Mouse (Mus musculus): ENCODE measurements around the gene Lrrc8e.

Lrrc8e gene

DNA sequence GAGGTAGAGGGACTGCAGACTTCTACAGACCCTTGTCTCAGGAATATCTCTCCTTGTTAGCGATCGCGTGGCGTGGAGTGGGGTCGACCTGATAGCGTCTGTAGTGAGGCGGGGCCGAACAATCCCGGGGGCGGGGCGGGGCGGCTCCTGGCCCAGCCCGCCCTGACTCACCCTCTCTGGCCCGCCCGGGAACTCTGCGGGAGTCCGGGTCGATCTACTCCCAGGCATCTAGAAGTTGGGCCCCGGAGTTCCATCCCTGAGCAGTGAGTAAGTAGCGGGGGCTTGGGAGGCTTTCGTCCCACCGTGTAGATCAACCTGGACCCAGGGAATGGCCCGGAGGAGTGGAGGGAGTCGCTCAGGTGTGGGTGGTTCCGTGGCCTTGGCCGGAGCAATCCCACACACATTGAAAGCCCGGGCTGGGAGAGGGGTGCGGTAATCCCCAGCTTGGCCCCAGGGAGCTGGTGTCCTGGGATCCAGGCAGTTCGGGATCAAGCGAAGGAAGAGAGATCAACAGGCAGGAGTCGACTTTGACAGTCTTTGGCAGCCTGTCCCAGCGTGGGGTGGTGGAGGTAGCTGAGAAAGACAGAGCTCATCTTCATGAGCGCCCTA, at the start of gene Lrrc8e:
Lrrc8e (plus strand) TSS at position 89 of the 609 bp plus-strand sequence.
- DNase-seq (ENCODE audit: low read depth), result no peak

DNA sequence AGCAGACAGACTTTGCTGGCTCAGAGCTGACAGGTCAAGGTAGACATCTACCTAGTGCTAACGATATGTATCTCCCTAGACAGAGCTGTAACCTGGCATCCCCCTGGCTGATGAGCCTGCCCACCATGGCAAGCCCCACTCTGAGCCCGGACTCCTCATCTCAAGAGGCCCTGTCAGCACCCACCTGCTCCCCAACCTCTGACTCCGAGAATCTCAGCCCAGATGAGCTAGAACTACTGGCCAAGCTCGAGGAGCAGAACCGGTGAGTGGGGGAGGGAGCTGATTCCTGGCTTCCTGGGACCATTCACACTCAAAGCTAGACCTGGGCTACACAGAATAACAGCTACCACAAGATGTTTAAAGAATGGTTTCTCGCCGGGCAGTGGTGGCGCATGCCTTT, 43.2 kb upstream of the Lrrc8e start:
- DNase-seq (ENCODE audit: low read depth), result no peak

DNA sequence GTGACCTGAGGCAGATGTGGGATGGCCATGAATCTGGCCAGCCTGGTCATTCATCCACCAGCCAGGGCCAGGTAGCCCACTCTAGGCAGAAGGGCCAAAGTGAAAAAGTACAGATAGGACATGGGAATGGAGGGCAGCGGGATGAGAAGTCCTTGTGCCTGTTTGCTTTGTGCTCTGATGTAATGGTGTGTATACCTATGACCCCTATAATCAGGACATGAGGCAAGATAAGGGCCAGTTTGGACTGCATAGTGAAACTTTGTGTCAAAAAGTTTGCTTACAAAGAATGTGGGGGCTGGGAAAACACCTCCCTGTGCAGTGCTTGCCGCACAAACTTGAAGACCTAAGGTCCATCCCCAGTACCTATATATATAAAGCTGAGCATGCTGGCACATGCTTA, 40.5 kb upstream of the Lrrc8e start:
- DNase-seq (ENCODE audit: low read depth), result no peak

DNA sequence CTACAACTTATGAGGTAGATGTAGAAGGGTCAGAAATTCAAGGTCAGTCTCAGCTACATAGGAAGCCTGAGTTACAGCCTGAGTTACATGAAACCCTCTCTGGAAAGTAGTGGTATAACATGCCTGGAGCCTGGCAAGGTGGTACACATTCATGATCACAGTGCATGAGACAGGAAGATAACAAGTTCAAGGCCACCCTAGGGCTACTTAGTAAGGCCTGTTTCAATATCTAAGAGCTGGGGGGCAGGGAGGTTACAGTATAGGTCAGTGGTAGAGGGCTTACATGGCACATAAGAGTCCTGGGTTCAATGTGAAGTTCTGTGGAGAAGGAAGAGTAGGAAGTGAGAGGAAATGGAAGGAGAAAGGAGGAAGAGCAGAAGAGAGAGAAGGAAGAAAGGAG, 38.0 kb upstream of the Lrrc8e start:
- DNase-seq (ENCODE audit: low read depth), result no peak

DNA sequence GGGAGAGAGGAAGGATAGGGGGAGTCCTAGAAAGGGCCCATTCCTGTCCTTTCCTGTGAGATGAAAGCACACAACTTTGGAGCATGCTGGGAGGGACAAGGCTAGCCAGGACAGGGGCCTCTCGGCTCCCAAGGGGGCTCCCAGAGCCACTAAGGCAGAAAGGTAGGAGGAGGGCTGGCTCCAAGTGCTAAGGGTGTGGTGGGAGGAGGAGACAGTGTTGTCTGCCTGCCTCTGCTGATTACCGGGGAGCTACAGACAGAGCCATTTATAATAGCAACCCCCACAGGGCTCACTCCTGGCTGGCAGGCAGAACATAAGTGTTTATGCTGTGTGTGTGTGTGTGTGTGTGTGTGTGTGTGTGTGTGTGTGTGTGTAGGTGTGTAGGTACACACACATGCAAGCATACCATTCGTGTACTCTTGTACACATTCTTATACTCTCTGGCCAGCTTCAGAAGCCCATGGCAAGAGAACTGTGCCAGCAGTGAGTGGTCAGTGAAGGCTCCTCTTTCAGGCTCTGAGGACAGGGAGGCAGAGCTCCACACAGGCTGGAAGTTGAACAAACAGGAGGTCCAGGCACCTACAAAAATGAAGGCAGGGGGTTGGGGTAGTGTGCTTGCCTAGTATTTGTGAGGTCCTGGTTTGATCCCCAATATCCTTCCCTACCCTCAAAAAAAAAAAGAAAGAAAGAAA, 37.5 kb upstream of the Lrrc8e start:
- DNase-seq (ENCODE audit: low read depth), result no peak

DNA sequence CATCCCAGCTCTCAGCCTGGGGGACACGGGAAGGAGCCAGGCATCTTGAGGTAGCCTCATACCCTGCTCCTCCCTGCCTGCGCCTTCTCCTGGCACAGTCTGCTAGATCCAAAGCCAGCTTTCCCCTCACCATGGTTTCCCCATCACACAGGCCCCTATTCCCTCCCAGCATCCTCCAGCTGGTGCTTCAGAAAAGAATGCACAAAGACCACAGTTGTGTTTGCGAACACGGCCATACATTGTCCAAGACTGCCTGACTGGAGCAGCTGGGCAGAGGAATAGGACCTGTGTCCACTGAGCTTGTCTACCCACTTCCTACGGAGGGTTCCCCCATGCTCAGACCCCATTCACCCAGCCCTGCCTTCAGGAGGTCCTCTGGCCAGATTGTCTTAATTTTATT, 34.3 kb upstream of the Lrrc8e start:
- no peak for DNase-seq (ENCODE audit: low read depth)

DNA sequence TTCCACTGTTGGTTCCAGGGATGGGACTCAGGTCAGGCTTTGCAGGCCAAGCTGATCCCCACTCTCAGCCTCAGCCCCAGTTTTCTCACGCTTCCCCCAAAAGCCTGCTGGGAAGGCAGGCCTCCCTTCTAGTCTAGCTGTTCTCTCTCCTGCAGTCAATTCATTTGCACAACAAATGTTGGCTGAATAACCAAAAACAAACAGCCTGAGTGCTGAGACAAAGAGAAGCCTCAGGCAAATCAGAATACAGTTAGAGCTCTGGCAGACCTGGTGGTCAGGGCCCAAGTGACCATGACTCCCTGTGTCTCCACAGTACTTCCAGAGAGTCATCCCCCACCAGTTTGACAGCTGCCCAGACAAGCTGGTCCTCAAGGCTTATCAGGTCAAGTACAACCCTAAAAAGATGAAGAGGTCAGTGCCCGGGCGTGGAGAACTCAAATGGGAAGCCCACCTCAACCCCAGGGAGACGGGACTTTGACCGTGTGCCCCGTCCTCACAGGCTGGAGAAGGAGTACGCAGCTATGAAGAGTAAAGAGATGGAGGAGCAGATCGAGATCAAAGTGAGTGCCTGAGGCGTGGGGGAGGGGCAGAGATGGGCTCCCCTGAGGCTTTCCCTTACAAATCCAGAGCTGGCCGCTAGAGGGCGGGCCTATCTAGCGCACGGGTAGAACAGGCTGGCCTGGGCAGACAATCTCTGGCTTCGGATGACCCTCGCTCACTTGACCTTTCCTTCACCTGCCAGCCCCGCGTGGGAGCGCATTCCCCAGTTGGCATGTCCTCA, 33.6 kb upstream of the Lrrc8e start:
- DNase-seq (ENCODE audit: low read depth), result peak; percentile 87

DNA sequence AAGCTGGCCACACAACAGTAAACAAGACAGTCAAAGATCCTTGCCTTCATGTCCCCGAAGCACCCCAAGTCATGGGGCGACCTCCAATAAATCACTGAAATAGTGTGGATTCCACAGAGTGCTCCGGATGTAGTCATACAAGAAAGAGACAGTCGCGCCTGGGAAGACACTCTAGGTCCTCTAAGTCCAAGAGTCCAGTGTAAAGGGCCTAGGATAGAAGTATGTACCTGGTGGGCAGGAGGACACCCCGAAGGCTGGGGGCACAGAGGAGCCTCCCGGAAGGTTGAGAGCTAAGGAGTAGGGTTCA, 33.1 kb upstream of the Lrrc8e start:
- DNase-seq (ENCODE audit: low read depth), result no peak

DNA sequence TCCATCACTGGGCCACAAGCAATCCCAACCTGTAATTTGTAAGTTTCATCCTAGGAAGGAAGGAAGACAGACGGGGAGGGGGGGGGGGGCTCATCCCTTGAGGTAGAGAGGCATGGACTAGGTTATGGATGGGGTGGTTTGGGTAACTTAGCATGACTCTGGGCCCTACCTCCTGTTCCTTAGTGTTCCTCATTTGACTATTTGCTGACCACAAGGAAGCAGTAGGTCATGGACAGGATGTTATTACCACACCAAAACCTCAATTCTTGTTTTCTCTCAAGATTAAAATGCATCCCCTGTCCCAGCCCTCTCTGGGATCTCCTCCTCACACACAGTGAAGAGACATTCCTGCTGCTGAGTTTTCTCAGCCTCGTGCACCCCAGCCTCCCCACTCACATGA, 25.3 kb upstream of the Lrrc8e start:
- no peak for DNase-seq (ENCODE audit: low read depth)

DNA sequence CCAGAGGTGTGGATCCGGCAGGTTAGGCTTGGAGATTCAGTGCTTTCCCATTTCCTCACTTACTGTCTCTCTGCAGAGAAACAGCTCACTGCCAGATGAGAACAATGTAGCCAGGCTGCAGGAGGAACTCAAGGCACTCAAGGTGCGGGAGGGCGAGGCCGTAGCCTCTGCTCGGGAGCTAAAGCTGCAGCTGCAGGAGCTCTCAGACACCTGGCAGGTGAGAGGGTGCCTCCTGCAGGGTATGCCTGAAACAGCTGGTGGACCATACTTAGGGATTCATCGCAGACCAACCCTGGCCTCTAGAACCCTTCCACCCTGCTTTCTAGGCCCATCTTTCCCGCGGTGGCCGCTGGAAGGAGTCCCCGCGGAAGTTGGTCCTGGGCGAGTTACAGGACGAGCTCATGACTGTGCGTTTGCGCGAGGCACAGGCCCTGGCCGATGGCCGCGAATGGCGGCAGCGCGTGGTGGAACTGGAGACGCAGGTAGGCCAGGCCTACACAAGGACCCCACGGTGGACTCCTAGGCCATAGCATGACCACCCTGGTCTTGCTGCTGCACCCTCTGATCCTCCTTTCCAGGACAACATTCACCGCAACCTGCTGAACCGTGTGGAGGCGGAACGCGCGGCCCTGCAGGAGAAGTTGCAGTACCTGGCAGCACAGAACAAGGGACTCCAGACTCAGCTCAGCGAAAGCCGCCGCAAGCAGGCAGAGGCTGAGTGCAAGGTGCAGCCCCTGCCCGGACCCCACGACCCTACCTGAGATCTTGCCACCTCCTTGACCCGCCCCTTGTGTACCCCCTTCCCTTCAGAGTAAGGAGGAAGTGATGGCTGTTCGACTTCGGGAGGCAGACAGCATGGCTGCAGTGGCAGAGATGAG, 21.1 kb upstream of the Lrrc8e start:
- DNase-seq (ENCODE audit: low read depth), result no peak

DNA sequence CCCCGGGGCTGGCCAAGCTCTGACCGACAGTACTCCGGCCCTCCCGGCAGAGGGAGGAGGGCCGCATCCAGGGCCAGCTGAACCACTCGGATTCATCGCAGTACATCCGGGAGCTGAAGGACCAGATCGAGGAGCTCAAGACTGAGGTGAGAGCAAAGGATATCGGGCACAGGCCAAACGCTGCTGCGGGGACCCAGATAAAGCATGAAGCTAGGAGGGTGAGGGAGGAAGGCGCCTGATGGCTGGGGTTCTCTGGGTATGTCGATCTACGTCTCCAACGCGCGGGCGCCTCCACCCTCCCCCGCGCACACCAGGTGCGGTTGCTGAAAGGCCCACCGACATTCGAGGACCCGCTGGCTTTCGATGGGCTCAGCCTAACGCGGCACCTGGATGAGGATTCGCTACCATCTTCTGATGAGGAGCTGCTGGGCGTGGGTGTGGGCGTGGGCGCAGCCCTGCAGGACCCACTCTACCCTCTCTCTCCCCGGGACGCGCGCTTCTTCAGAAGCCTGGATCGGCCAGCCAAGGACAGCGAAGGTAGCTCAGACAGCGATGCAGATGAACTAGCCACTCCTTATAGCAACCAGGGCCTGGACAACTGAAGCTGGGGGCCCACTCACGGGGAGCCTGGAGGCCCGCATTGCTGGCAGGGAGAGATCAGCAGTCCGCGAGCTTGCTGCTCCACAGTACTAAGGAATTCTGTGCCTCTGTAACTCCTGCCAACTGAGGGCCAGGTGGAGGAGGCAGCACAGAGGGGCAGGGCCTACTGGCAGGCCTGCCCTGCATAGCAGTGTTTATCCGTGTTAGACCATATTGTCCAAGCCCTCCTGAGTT, 20.2 kb upstream of the Lrrc8e start:
- DNase-seq (ENCODE audit: low read depth), result no peak

DNA sequence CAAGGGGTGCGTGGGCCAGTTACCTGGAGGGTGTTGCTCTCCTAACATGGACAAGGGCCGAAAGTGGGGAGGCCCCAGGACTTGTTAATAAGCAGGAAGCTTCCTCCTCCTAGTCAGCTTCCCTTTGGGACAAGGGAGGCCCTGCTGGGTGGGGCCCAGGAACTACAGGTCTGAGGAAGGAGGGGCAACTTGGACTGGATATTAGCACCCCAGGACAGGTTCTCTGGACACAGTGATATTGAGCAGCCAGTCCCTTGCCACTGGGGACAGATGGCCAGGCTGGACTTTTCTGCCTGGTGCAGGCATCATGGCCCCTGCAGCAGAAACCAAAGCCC, 19.6 kb upstream of the Lrrc8e start:
- no peak for DNase-seq (ENCODE audit: low read depth)

DNA sequence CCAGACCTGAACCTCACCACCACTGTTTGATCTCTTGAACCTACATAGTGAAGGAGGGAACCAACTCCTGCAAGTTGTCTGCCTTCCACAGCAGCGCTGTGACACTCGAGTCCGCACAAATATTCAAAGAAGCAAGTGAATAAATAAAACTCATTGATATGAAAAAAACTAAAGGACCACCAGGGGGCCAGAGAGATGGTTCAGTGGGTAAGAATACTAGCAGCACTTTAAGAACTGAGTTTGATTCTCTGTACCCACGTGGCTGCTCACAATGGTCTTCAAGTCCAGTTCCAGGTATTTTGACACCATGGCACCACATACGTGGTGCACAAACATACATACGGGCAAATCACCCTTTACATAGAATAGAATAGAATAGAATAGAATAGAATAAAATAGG, 15.5 kb upstream of the Lrrc8e start:
- DNase-seq (ENCODE audit: low read depth), result peak; percentile 30

DNA sequence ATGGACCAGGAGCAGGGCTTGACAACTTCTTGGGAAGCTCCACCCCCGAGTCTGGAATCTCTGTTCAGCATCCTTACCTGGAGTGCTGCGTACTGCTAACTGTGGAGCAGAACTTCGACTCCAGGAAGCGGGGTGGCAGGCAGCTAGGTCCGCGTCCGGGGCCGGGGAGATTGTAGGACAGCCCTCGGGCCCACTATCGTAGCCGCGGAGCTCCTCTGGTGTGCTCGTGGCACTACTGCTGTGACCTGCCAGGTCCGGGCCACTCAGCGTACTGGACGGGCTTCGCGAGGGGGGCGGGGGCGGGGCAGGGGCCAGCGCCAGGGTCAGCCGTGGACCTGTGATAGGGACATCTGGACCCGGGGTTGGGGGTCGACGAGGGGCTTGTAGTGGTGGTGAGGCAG, 13.8 kb upstream of the Lrrc8e start:
- DNase-seq (ENCODE audit: low read depth), result peak; percentile 41

DNA sequence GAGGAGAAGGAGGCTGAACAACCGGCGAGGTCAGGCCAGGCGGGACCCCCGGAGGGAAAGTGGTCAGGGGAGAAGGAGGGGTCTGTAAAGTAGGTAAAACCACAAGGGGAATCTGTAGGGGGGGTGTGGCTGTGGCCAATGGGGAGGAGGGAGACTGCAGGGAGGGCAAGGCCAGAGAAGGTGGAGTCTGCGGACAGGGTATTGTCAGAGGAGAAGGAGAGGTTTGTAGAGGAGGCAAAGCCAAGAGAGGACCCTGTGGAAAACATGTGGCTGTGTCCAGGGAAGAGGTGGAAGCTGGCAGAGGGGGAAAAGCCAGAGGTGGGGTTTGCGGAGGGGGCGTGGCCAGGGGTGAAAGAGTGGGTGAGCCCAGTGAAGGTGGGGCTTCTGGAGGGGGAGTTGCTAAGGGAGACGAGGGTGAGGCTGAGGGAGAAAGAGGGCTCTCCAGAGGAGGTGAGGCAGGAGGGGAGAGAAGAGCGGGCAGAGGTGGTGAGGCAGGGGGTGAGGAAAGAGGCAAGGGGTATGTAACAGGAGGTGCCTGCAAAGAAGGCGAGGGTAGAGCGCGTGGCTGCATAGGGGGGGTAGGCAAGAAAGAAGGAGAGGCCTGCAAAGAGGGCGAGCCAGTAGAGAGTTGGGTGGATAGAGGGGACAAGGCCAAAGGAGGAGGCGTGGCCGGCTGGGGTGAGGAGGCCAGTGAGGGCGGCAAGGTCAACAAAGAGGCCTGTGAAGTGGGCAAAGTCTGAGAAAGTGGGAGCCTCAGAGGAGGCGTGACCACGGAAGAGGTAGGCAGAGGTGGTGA, 13.2 kb upstream of the Lrrc8e start:
- DNase-seq (ENCODE audit: low read depth), result peak; percentile 49

DNA sequence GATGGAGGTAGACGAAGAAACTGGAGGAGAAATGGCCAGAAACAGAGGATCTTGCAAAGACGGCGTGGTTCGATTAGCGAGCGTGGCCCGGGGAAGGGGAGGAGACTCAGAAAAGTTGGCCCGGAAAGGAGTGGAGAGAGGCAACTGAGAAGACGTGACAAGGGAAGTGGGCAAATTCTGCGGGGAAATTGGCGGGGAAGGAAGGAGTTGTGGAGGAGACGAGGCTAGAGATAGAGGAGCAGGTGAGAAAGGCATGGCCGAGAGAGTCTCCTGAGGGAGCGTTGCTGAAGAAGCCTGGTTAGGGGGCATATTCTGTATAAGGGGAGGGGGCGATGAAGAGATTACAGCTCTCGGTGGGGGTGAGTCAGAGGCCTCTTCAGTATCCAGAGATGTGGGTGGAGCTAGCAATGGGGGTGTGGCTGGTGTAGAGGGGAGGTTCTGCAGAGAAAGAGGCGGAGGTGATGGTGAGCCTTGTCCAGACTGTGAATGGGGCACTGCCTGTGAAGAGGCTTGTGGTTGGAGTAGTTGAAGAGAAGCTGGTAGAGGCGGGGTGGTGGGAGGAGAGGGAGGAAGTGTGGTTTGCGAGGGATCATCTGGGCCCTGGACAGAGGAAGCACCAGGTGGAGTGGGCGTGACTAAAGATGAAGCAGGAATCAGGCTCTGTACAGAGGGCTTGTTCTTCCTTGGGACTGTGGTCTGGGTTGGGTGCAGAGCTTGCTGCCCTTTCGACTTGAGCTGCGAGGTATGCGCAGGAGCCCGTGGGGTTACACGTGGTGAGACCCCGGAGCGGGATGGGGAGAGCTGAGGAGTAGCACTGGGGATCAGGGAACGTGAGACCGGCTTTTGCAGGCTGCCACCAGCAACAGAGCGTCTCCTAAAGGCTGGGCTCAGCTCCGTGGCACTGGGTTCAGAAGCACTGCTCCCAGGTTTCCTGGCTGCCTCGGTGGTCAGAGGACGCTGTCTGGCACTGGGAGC, 12.3 kb upstream of the Lrrc8e start:
- peak; percentile 78 for DNase-seq (ENCODE audit: low read depth)

DNA sequence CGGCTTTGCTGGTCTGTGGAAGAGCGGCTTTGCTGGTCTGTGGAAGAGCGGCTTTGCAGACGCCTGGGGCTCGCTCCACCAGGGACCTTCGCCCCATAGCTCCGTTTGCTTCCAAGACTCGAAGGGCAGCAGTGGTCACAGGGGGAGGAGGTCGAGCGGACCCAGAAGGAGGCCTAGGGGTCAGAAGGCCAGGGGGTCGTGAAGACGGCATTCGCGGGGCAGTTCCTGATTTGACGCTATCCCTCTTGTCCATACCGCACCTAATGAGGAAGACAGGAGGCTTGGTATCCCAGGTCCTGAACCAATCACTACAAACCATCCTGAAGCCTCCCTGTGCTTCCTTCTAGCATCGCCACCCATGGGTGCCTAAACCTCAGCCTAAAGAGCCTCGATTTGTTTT, 10.3 kb upstream of the Lrrc8e start:
- DNase-seq (ENCODE audit: low read depth), result peak; percentile 13

DNA sequence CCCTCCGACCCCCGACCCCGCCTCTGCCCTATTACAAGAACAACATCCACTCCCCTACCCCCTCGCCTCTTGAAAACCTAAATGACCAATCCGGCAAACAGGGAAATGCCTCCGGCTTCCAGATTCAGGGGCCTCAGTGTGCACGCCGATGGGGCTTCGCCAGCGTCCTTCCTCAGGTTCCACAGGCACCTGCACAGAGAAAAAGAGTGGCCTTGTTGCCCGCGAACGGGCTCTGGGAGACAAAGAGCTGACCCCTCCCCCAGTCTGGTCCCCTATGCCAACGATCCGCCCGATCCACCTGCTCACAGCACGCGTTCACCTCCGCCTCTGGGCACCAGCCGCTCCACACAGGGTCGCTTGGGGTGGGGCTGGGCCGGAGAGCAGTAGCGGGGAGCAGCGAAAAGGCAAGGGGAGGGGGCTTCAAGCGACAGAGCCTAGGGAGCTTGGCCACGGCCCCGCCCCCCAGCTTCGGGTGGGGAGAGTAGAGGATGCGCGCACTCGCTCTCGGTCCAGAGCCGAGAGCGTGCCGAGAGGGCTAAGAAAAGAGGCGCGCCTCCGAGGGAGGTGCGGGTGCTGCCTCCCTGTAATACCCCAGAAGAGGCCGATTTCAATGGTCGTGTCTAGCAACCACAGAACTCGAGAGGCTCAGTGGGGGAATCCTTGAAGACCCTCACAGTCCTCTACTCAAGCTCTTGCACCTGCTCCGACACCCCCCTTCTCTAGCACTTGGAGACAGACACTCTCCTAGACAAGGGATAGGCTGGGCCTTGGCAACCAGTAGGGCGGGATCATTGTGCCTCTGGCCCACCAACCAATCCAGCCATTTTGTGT, 9.6 kb upstream of the Lrrc8e start, which contains the start of gene Prr36:
Prr36 (minus strand) TSS at position 669 of the 831 bp plus-strand sequence.
- peak; percentile 33 for DNase-seq (ENCODE audit: low read depth)

DNA sequence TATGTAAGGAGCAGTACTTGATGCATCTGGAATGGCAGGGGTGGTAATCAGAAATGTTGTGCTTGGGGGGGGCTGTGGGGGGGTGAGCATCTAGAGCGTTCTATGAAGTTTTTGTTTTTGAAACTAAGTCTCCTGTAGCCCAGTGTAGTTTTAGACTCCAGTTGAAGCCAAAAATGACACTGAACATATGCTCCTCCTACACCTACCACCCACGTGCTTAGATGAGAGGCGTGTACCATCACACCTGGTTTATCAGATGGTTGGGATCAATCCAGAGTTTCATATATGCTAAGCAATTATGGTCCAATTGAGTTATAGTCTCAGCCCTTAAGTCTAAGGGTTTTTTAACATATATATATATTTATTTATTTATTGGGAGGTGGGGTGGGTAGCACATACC, 7.0 kb upstream of the Lrrc8e start:
- DNase-seq (ENCODE audit: low read depth), result no peak
